Mouse (Mus musculus) embryonic facial prominence, embryonic 13.5 days (tissue): Measurements from ENCODE around the gene Trmu. TPM values are rescaled to one million over a fixed set of nuclear protein-coding genes. Genes with fewer than 3 reads are reported as not detected.

Experiments
- ATAC-seq: fragments of 200-750 bp; cut with Nextera tagmentation; 2 replicates; pipeline ENCODE4 v1.8.0; 2017; ENCODE audit warnings: low read depth; ENCODE audit not compliant: insufficient number of reproducible peaks, insufficient read depth, low FRiP score, low TSS enrichment
- H3K27ac ChIP-seq: fragments of 300-500 bp; sonication (generic); 2 replicates; pipeline ENCODE4 v1.5.1; 2015; ENCODE audit warnings: moderate library complexity, mild to moderate bottlenecking, inconsistent platforms
- H3K27me3 ChIP-seq: fragments of 300-500 bp; sonication (generic); 2 replicates; pipeline ENCODE4 v1.6.1; 2015; ENCODE audit warnings: mild to moderate bottlenecking, inconsistent platforms
- H3K36me3 ChIP-seq: fragments of 300-500 bp; sonication (generic); 2 replicates; pipeline ENCODE4 v1.6.1; 2015; ENCODE audit warnings: mild to moderate bottlenecking, inconsistent platforms
- H3K4me1 ChIP-seq: fragments of 300-500 bp; sonication (generic); 2 replicates; pipeline ENCODE4 v1.6.1; 2015; ENCODE audit warnings: inconsistent platforms
- H3K4me2 ChIP-seq: fragments of 300-500 bp; sonication (generic); 2 replicates; pipeline ENCODE4 v1.6.1; 2015; ENCODE audit warnings: moderate library complexity, mild to moderate bottlenecking, inconsistent platforms
- H3K4me3 ChIP-seq: fragments of 300-500 bp; sonication (generic); 2 replicates; pipeline ENCODE4 v1.5.1; 2015; ENCODE audit warnings: mild to moderate bottlenecking, inconsistent platforms
- H3K9ac ChIP-seq: fragments of 300-500 bp; sonication (generic); 2 replicates; pipeline ENCODE4 v1.6.1; 2015; ENCODE audit warnings: mild to moderate bottlenecking, inconsistent platforms
- H3K9me3 ChIP-seq: fragments of 300-500 bp; sonication (generic); 2 replicates; pipeline ENCODE4 v1.6.1; 2016; ENCODE audit warnings: inconsistent platforms
- WGBS: fragments of 180-500 bp; shearing (Covaris S2); methylation state at CpG from one replicate; pipeline ENCODE4 v1.1.7; 2015; ENCODE audit warnings: mixed read lengths; 5-methylcytosine and 5-hydroxymethylcytosine counted together
- polyA plus RNA-seq: library from polyadenylated mRNA; unstranded; fragments of >200 nt; fragmentation: Nextera tagmentation; extraction: Ambion mirVana; gene quantifications from 2 replicates; pipeline ENCODE4 v1.2.1, GENCODE M21; 2015

The Trmu gene
- polyA plus RNA-seq, 1 experiment from 2014 or later, result 49.4 TPM

- H3K9ac ChIP-seq, result no peak overlapping the region
- no peak overlapping the region for H3K4me3 ChIP-seq
- H3K9me3 ChIP-seq, result no peaks in the 10 kb centered on the region
- H3K27ac ChIP-seq, result no peak overlapping the region
- H3K4me1 ChIP-seq, result no peaks in the 10 kb centered on the region
- H3K36me3 ChIP-seq, result peaks cover 62% of the 10 kb centered on the region
- ATAC-seq, result no peak
- no peaks in the 10 kb centered on the region for H3K27me3 ChIP-seq
- no peak overlapping the region for H3K4me2 ChIP-seq
- 80% methylated on average over 6 of the region's 6 CpGs for WGBS
Observed at GRCm38 (mm10) chr15:85899396-85899795, 20.3 kb downstream of the Trmu start.

DNA sequence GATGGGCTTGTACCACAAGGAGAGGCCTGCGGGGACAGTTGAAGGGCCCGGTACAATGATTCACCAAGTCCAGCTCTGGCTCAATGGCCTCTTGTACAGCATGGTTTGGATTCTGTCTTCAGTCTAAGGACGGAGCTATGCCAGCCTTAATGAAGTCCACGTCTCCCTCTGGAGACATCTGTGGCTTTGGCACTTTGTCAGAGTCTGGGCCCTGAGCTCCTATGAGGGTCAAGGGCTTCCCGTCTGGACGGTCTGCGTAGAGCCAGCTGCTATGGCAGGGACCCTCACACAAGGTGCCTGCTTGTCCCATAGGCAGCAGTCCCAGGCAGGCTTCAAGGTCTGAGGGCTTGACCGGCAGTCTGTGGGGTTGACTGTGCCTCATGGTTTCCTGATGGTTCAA is 21.2 kb downstream of the Trmu start:
- H3K36me3 ChIP-seq, result peaks cover 53% of the 10 kb centered on the region
- H3K4me1 ChIP-seq, result no peaks in the 10 kb centered on the region
- no peak for ATAC-seq
- H3K4me3 ChIP-seq, result no peak overlapping the region
- H3K27ac ChIP-seq, result no peak overlapping the region
- WGBS, result 88% methylated on average over 8 of the region's 8 CpGs
- H3K27me3 ChIP-seq, result no peaks in the 10 kb centered on the region
- no peak overlapping the region for H3K9ac ChIP-seq
- H3K4me2 ChIP-seq, result no peak overlapping the region
- H3K9me3 ChIP-seq, result no peaks in the 10 kb centered on the region

DNA sequence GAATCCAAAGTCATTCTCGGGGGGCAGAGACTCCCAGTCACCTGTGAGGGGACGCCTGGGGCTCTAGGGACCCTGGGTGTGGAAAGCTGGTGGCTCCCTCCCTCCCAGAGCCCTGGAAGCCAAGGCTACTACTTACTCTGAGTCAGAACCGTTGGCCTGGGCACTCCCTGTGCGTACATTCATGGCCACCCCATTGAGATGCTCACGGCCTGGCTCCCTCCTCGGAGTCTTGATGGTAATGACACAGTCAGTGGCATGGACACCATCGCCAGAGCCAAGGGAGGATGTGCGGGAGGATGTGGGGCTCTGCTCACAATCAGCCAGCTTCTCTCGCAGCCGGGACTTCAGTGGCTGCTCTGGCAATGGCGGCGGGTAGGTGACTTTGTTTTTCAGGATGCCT is 21.7 kb downstream of the Trmu start:
- Histone ChIP-seq H3K27me3 (no peaks in the 10 kb centered on the region), H3K4me3 (no peak overlapping the region), H3K27ac (no peak overlapping the region), H3K9me3 (no peaks in the 10 kb centered on the region), H3K4me2 (no peak overlapping the region), H3K9ac (no peak overlapping the region), H3K4me1 (no peaks in the 10 kb centered on the region), H3K36me3 (peaks cover 48% of the 10 kb centered on the region)
- WGBS, result 83% methylated on average over 12 of the region's 12 CpGs
- ATAC-seq, result no peak

GRCm38 (mm10) chr15:85902505-85902904 is 23.4 kb downstream of the Trmu start:
- Histone ChIP-seq H3K4me3 (no peak overlapping the region), H3K4me2 (no peak overlapping the region), H3K9me3 (no peaks in the 10 kb centered on the region), H3K9ac (0 out of 2 replicates have a peak overlapping the region, but pooled peaks have one; percentile 16), H3K36me3 (peaks cover 33% of the 10 kb centered on the region), H3K27me3 (no peaks in the 10 kb centered on the region), H3K4me1 (no peaks in the 10 kb centered on the region), H3K27ac (no peak overlapping the region)
- 83% methylated on average over 10 of the region's 10 CpGs for WGBS
- ATAC-seq, result no peak

- no peaks in the 10 kb centered on the region for H3K9me3 ChIP-seq
- H3K27ac ChIP-seq, result no peak overlapping the region
- WGBS, result 70% methylated on average over 8 of the region's 8 CpGs
- ATAC-seq, result no peak
- H3K36me3 ChIP-seq, result peaks cover 22% of the 10 kb centered on the region
- no peak overlapping the region for H3K4me2 ChIP-seq
- no peaks in the 10 kb centered on the region for H3K4me1 ChIP-seq
- no peaks in the 10 kb centered on the region for H3K27me3 ChIP-seq
- H3K9ac ChIP-seq, result no peak overlapping the region
- H3K4me3 ChIP-seq, result no peak overlapping the region
Observed at GRCm38 (mm10) chr15:85903826-85904225, 24.7 kb downstream of the Trmu start.

GRCm38 (mm10) chr15:85908660-85909491 is 29.8 kb downstream of the Trmu start:
- H3K4me1 ChIP-seq, result peaks cover 19% of the 10 kb centered on the region
- 91% methylated on average over 7 of the region's 7 CpGs for whole genome bisulfite sequencing
- no peaks in the 10 kb centered on the region for H3K9me3 ChIP-seq
- H3K27me3 ChIP-seq, result no peaks in the 10 kb centered on the region
- no peak overlapping the region for H3K9ac ChIP-seq
- no peak overlapping the region for H3K4me2 ChIP-seq
- ATAC-seq, result no peak
- no peaks in the 10 kb centered on the region for H3K36me3 ChIP-seq
- peak overlapping the region; percentile 60; the same call in 1 of the 2 replicates for H3K27ac ChIP-seq
- no peak overlapping the region for H3K4me3 ChIP-seq

DNA sequence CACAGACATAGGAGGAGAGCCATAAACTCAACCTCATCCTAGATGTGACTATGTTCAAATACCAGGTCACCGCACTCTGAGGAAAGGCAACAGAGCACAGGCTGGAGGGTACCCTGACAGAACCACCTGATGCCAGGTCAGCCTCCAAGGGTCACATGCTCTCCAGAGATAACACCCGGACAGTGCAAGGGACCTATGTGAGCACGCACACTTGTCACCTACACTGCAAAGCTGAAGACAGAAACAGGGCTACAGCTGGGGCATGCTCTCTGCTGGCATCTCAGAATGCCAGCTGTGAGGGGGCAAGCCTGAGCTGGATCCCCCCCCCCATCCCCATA is 30.3 kb downstream of the Trmu start:
- H3K4me2 ChIP-seq, result no peak overlapping the region
- no peaks in the 10 kb centered on the region for H3K27me3 ChIP-seq
- no peaks in the 10 kb centered on the region for H3K9me3 ChIP-seq
- peak overlapping the region; percentile 60 for H3K27ac ChIP-seq
- peaks cover 19% of the 10 kb centered on the region for H3K4me1 ChIP-seq
- H3K4me3 ChIP-seq, result no peak overlapping the region
- H3K9ac ChIP-seq, result peak overlapping the region; percentile 36; the same call in 1 of the 2 replicates
- WGBS, result 90% methylated on average over 3 of the region's 3 CpGs
- H3K36me3 ChIP-seq, result no peaks in the 10 kb centered on the region
- no peak for ATAC-seq

DNA sequence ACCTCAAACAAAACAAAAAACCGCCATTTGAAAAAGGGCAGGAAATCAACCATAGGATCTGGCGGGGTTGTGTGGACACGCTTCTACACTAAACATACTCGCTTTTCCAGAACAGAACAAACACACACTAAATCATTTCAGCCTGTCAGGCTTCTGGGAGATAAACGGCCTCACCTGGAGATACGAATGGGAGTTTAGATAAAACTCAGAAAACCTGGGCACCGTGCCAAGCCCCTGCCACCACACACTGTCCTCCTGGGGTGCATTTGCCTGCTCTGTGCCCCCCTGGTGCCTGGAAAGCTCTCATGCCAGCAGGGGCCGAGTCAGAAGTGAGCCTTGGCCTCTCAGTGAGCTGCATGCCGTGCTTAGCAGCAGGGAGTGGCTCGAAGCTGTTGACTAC is 30.8 kb downstream of the Trmu start:
- ATAC-seq, result no peak
- Histone ChIP-seq H3K4me2 (0 out of 2 replicates have a peak overlapping the region, but pooled peaks have one; percentile 11), H3K4me3 (no peak overlapping the region), H3K9ac (peak overlapping the region; percentile 36; the same call in 1 of the 2 replicates), H3K27ac (peak overlapping the region; percentile 60), H3K27me3 (no peaks in the 10 kb centered on the region), H3K36me3 (no peaks in the 10 kb centered on the region), H3K9me3 (no peaks in the 10 kb centered on the region), H3K4me1 (peaks cover 19% of the 10 kb centered on the region)
- 30% methylated on average over 10 of the region's 10 CpGs for WGBS

GRCm38 (mm10) chr15:85913605-85914004 is 34.5 kb downstream of the Trmu start:
- peaks cover 4% of the 10 kb centered on the region; the same call in 1 of the 2 replicates for H3K9me3 ChIP-seq
- no peak overlapping the region for H3K4me3 ChIP-seq
- no peak overlapping the region for H3K4me2 ChIP-seq
- no peaks in the 10 kb centered on the region for H3K27me3 ChIP-seq
- peaks cover 16% of the 10 kb centered on the region for H3K36me3 ChIP-seq
- peaks cover 19% of the 10 kb centered on the region for H3K4me1 ChIP-seq
- 29% methylated on average over 2 of the region's 2 CpGs for WGBS
- no peak overlapping the region for H3K27ac ChIP-seq
- no peak for ATAC-seq
- no peak overlapping the region for H3K9ac ChIP-seq

- no peaks in the 10 kb centered on the region for H3K4me1 ChIP-seq
- no peak overlapping the region for H3K9ac ChIP-seq
- no peak for ATAC-seq
- no peak overlapping the region for H3K4me3 ChIP-seq
- WGBS, result 65% methylated on average over 8 of the region's 8 CpGs
- no peak overlapping the region for H3K27ac ChIP-seq
- H3K36me3 ChIP-seq, result peaks cover 16% of the 10 kb centered on the region
- peaks cover 4% of the 10 kb centered on the region; the same call in 1 of the 2 replicates for H3K9me3 ChIP-seq
- H3K4me2 ChIP-seq, result no peak overlapping the region
- H3K27me3 ChIP-seq, result no peaks in the 10 kb centered on the region
Observed at GRCm38 (mm10) chr15:85919191-85919891, 40.2 kb downstream of the Trmu start.

DNA sequence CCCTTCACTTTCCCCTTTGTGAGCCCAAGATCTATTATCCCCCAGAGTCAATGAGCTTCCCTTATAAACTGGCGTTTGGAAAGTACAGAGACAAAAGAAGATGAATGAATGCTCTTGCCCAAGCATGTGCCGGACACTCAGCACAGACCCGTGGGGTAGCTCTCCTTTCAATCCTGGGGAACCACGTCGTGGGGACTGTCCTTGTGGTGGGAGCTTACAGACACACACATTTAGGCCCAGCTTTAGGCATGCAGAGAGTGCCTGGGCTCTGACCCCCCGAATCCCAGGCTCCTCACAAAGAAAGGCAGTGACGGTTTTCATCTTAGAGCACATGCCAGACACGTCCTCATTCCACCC is 40.8 kb downstream of the Trmu start:
- H3K27me3 ChIP-seq, result no peaks in the 10 kb centered on the region
- WGBS, result 80% methylated on average over 8 of the region's 8 CpGs
- no peak for ATAC-seq

DNA sequence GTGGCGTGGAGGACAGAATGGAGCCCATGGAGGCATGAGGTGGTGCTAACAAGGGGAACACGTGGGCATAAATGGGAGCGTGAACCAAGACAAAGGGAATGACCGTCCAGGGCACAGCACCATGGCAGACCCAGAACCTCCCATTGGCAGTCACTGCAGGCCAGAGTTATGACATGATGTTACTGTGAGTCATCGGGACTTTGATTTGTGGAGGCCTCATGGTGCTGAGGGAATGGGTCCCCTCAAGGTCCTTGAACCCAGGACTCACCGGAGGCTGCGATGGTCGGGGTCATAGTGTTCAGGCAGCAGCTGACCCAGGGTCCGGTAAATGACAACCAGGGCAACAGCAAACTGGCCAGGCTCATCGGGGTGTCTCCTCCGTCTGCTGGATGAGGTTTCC is 42.7 kb downstream of the Trmu start:
- ATAC-seq, result no peak
- no peak overlapping the region for H3K9ac ChIP-seq
- no peak overlapping the region for H3K4me3 ChIP-seq
- H3K27me3 ChIP-seq, result no peaks in the 10 kb centered on the region
- H3K4me1 ChIP-seq, result no peaks in the 10 kb centered on the region
- H3K36me3 ChIP-seq, result peaks cover 10% of the 10 kb centered on the region; the same call in 1 of the 2 replicates
- H3K4me2 ChIP-seq, result no peak overlapping the region
- WGBS, result 92% methylated on average over 11 of the region's 11 CpGs
- no peaks in the 10 kb centered on the region for H3K9me3 ChIP-seq
- H3K27ac ChIP-seq, result no peak overlapping the region

More for the DNA sequence above, 40.8 kb downstream of the Trmu start:
- no peak overlapping the region for H3K4me2 ChIP-seq
- peaks cover 4% of the 10 kb centered on the region; the same call in 1 of the 2 replicates for H3K9me3 ChIP-seq
- H3K4me3 ChIP-seq, result no peak overlapping the region
- peaks cover 16% of the 10 kb centered on the region for H3K36me3 ChIP-seq
- no peak overlapping the region for H3K9ac ChIP-seq
- H3K27ac ChIP-seq, result no peak overlapping the region
- no peaks in the 10 kb centered on the region for H3K4me1 ChIP-seq
